Mouse (Mus musculus): ENCODE data around the gene Itih4. TPM values are rescaled to one million over a fixed set of nuclear protein-coding genes. Genes with fewer than 3 reads are reported as not detected.
A peak's percentile ranks its signal among the peaks of the same experiment; 100 is the strongest.

Itih4 gene
- total RNA-seq, 1 experiment from 2014 or later, result 261 TPM

DNA sequence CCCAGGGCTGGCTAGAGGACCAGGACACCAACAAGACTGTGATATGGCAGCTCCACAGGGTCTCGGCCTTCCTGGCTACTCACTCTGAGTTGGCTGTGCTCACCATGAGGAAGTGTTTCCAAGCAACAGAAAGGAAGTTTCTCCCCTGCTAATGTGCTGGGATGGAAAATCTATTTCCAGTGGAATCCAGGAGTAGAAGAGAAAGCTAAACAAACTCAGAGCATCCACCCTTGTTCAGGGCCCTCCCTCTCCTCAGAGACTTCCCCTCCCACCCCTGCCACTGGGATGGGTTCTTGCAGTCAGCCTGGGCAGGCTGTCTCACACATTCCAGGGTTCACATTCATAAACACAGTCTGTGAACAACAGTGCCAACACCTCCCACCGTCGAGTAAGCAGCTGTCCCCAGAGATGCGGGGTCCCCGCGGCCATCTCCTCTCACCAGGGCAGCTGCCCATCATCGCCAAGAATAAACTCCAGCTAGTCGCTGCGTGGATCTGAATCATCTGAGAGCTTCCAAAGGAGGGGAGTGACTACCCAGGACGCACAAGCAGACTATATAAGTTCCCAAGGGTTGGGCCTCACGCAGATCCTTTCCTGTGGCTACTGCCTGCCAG is 7.2 kb upstream of the Itih4 start, which contains the start of gene Mustn1:
Mustn1 (plus strand) TSS at position 243 of the 614 bp plus-strand sequence.
- no peak for DNase-seq

DNA sequence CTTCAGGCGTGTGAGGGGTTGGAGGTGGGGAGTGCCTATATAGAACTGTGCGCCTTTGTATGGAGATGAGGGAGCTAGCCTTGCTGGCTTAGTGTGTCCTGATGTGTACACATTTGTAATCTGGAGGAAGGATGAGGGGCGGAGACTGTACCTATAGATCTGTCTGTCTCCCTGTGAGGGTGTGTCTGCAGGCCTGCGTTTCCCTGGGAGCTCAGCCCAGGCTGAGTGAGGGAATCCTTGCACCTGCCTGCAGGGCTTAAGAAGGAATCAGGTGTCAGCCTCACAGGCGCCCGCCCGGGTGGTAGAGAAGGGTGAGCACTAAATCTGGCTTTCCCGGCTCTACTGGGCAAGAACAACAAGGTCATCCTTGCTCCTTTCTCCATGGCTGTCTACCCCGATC is 6.5 kb upstream of the Itih4 start:
- no peak for DNase-seq

DNA sequence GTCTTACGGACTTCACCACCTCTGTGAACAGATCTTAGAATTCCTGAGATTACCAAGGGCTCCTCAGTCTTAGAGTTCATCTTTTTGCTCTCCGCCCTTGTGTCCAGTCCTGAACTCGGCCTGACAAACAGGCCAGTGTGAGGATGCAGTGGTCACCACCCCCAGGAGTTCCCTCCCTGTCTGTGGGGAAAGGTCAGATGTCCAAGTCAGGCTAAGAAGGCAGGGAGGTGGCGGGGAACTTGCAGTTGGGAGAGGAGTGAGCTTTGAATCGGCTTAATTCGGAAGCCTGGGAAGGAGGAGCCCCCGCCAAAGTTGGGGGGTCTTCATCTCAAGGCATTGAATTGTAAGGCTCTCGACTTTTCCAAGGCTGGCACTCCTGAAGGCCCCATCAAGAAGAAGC is 6.0 kb upstream of the Itih4 start:
- DNase-seq, result no peak

DNA sequence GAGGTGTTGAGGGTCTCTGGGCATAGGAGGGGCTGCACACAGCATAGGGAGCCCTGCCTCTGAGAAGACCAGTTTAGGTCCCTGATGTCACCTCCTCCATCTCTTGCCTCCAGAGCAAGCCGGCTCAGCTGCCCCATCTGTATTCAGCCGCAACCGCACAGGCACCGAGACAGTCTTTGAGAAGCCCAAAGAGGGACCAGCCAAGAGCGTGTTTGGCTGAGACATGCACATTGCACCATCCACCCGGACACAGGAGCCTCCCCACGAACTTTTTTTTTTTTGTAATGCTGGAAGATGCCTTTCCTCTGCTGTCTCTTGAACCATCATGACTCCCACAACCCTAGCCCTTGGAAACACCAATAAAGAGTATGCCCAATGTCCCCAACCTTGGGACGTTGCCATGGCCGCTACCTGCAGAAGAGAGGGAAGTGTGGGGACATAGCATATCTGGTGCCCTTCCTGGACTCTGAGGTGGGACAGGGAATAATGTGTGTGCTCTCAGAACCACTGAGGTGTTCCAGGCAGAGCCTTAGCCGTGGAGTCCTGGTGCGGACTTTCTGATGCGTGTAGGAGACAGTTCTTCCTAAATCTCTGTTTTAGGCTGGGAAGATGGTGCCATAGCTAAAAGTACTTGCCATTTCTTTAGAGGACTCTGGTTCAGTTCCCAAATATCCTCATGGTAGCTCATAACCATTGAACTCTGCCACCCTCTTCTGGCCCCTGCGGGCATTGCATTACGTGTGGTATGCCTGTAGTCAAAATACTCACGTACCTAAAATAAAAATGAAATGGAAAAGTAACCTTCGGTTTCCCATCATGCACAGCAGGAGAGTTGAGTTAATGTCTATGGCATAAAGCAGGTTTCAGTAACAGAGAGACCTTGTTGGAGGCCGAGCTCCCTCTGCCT is 5.2 kb upstream of the Itih4 start:
- DNase-seq, result peak; percentile 78

DNA sequence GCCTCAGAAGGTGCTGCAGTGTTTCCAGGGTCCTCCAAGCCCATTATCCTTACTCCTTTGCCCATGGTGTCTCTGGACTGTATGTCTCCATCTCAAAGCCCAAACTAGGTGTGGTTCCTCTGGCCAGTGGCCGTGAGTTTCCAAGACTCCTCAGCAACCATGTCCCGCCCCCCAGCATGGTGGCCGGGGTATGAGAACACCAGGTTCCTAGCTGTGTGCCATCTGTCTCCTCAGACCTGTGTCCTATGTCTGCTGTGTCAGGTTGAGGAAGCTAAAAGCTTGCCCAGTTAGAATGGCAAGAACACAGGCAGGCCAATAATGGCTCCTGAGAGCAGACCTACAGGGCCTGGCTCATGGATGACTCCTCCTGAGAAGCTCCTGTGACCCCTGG is 4.6 kb upstream of the Itih4 start:
- DNase-seq, result no peak

DNA sequence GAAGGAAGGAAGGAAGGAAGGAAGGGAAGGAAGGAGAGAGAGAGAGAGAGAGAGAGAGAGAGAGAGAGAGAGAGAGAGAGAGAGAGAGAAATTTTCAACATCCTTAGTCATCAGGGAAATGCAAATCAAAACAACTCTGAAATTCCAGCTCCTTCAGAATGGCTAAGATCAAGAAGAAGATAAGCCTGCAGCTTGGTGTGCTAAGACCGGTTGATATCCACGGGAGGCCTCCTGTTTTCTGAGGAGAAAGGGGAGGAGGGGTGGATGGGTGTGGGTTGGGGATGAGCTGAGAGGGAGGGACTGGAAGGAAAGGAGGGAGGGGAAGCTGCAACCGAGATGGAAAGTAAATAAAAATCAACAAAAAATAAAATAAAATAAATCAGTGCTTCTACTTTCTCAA is 978 bp upstream of the Itih4 start:
- DNase-seq, result no peak

DNA sequence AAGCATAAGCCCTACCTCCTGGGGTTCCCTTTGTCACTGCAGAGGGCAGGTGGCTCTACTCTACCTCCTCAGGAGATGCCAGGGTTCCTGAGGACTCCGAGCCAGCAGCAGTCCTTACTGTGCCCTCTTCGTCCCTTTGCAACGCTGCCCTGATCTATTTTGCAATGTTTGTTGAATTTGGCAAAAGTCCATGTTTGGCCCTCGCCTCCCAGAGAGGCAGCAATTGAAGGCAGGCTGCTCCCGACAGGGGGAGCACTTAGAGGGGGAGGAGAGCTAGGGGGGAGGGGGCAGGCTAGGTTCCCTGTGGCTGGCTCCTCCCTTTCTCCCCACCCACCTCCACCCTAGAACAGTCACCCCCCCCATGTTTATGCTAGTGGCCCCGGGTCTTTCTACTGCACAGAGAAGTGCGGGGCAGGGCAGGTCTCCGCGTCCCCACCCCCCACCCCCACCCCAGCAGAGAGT is 2.0 kb downstream of the Itih4 start:
- DNase-seq, result peak; percentile 81

DNA sequence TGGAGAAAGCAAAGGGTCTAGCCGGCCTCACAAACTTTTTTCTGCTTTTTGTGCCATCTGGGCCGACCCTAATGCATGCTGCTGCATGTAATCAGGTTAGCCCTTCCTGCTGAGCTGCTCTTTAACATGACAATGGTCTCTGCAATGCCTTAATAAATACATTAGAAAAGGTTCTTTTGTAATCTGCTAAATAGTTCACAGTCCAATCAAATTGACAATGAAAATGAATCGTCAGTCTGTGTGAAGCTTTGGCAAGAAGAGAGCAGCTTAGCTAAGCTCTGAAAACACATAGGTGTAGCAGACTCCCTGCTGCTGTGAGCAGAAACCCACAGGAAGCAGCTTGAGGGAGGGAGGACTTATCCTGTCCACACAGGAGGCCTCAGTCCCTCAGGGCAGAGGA is 13.7 kb downstream of the Itih4 start:
- no peak for DNase-seq

DNA sequence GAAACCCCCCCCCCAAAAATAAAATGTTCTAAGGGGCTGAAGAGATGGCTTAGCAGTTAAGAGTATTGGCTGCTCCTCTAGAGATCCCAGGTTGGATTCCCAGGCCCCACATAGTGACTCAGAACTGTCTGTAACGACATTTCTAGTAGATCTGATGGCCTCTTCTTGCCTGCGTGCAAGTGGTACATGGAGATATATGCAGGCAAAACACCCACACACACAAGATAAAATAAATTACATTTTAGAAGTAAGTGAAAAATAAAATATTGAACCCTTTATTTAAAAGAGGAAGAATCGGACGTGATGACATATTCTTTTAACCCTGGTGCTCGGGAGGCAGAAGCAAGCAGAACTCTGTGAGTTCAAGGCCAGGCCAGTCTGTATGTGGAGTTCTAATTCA is 16.4 kb downstream of the Itih4 start:
- no peak for DNase-seq

DNA sequence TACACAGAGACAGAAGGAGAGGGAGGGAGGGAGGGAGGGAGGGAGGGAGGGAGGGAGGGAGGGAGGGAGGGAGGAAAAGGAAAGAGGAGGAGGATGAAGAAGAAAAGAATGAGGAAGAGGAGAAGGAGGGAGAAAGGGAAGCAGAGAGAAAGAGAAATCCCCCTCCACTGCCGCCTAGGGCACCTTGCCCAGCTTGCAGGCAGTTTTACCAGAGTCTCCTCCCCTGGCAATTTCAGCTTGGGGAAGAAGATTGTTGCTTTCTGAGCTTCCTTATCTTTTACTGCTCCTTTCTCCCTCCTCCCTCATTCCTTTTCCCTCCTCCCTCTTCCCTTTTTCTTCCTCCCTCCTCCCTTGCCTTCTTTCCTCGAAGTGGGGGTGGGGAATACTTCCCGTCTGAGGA is 16.8 kb downstream of the Itih4 start:
- no peak for DNase-seq

DNA sequence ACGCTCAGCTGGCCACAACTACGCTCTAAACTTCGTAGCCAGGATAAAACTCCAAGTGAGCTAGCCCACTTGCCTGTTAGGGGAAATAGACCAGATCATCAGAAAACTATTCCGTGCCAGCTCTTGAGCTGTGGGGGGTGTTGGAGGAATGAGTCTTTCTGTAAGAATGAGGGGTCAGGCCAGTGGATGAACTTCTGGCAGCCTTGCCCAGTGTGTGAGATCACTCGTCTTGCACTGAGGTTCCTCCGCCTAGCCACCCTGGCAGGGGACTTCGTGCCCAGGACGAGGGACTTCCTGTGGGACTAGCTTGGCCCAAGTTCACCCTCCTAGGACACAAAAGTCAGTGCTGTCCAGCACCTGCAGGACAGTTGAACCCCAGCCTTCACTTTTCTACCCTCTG is 18.0 kb downstream of the Itih4 start:
- no peak for DNase-seq

DNA sequence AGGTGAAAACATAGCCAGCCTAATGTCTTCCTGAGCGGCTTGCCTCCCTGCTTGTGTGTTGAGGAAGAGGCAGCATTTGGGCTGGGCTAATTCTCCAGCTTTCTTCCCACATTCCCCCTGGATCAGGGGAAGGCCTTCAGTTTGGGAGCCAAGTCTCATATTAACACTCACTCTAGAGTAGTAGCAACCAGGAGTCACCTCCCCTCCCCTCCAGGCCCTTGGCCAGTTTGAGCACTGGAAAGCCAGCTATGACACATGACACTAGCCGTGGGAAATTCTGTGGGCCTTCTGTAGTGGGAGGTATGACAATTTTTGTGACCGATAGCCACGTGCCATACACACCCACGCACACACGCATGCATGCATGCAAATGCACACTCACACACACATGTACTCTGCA is 19.7 kb downstream of the Itih4 start:
- no peak for DNase-seq

DNA sequence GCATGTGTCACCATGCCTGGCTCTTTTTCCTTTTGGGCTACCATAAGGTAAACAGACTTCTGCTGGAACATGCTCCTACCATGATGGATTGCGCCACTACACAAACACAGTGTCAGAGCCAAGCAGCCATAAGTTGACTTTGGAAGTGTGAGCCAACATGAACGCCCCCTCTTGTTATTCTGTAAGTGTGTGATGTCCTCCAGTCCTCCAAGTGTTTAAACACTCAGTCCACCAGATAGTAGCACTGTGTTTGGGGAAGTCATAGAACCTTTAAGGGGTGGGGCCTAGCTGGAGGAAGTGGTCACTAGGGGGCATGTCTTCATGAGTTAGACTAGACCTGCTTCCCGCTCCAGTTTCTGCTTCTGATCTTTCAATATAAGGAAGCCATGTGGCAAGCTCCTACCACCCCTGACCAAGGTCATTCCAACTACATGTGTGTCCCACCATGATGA is 21.6 kb downstream of the Itih4 start:
- no peak for DNase-seq

DNA sequence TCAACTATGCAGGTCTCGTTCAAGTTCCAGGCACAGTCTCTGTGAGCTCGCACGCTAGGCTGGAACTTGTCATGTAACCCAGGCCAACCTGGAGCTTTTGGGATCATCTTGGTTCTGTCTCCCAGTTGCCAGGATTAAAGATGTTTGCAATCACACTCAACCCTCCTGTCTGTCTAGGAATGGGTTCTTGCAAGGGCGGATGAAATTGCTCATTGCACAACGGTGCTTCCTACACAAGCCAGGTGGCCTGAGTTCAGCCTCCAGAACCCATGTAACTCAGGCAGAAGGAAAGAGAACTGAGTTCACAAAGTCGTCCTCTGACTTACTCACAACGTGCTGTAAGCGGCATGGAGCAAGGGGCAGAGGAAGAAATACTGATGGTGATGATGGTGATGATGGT is 24.9 kb downstream of the Itih4 start:
- no peak for DNase-seq

DNA sequence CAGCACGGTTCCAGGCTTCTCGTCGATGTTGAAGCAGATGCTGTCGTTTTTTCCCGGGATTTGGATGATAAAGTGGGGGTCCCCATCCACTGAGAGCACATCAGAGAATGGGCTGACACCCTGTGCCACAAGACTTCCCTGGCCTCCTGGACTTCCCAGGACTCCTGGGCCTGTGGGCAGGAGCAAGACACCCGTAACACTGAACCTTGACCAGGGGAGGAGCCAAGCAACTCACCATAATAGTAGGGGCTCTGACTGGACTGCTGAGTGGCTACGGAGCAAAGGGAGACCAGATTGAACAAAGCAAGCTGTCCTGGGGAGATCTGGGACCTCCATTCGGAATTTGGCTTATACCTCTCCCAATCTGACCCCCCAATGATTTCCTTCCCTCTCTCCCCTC is 26.4 kb downstream of the Itih4 start:
- DNase-seq, result no peak

DNA sequence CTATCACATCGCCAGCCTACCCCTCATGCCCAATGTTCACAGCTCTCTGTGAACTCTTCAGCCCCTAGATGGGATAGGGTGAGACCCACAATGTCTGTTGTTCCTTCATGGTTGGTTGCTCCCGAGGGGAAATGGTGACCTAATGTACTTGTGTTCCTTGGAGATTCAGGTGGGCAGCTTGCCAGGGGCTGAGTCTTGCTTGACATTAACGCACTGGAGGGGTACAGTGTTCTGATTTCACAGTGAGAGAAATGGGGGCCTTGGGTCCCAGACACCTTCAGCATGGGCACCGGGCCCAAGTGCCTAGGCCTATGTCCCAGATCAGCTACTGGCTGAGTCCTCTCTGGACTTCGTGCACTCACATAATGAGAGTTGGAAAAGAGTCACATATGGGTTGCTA is 27.1 kb downstream of the Itih4 start:
- DNase-seq, result peak; percentile 53

DNA sequence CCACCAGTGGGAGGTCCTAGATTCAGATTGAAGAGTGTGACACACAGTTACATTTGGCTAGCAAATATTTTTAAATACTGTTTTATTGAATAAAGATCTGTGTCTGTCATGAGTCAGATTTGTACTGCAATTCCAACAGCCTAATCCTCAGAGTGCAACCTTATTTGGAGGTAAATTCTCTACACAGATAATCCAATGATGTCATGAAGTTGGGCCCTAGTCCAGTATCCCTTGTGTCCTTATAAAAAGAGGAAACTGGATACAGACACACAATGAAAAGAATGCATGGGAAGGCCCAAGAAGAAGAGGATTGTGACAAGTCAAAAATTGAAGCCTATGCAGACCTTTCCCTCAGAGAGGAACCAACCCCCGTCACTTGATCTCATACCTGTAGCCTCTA is 30.2 kb downstream of the Itih4 start:
- DNase-seq, result no peak

DNA sequence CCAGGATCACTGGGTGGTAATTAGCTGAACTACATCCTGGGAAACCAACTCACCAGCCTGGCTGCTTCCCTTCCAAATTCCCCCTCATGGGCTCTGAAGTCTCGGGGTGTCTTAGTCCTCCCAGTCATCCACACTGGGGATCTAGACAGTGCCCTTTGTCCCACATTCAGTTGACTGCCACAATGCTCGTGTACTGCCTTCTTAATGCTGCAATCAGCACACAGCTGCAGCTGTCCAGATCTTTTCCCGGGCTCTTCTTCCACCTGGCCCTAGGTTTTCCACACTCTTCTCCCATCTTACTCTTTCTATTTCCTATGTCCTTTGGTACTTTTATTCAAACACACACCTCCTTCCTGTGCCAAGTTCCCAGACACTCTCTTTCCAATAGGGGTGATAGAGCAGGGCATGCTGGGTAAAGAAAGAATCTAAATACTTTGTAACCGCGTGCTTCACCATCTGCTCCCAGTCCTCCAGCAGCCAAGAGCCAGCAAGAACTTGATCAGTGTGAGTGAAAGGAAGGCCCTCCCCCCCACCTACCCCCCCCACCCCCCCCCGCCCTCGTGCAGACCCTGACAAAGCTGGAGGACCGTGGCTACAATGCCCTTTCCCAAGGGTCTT is 35.9 kb downstream of the Itih4 start:
- no peak for DNase-seq

DNA sequence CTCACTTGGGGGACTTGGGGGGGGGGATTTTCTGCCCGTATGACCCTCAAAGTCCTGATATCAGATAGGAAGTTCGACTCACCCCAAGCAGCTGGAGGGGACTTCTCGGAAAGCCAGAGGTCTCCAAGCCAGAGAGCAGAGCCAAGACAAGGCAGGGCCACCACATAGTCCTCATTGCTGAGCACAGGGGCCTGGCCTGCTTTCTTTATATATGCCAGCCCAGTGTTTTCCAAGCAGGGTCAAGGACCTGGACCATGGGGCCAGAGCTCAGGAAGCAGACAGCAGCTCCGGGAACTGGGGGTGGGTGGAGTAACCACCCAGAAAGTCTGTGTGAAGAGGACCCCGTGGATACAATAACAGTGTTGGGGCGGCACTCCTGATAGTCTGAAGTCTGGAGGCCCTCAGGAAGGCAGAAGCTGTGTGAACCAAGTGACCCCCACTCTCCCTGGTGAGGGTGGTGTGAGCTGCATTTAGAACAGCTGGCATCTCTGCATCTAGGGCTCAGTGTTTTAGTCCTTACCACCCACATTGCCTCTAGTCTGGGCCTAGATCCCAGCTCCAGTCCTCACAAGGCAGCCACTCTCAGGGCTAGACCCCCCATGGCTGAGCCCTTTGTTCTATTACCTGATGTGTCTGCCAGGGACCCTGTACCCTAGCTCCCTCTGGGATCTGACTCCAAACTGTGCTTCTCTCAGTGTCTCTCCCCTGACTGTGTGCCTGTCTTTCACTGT is 37.3 kb downstream of the Itih4 start, which contains the start of gene Itih3:
Itih3 (minus strand) TSS at position 386 of the 731 bp plus-strand sequence.
- DNase-seq, result no peak

DNA sequence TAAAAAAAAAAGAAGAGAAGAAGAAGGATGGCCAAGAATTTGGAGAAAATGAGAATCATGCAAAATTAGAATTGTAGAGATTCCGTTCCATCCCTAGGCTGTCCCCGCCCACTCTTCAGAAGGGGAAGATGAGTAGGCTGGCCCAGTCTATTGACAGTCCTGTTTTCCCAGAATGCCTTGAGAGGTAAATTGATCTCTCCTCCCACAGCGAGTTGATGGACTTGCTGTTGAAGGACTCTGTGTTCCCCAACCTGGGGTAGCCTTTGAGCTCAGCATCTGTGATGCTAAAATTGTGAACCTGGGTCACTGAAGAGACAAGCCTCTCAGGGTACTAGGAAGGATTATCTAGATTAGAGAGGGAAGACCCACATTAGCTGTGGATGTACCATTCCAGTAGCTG is 39.2 kb downstream of the Itih4 start:
- DNase-seq, result no peak

DNA sequence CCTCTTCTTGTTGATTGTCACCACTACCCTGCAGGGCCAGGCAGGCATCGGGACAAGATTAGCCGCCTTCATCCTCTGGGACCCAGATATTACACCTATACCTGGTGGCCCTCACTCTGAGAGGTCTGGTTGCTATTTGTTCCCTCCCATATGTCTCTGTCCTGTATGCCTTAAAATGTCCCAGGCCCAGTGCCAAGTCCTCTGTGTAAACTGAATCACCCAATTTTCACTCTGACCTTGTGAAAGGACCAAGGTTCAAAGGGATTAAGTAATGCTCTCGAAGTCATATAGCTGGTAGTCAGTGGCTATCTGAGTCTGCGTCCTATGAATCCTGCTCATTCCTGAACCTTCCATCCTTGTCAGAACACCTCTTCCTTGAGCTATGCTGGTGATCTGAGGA is 44.1 kb downstream of the Itih4 start:
- peak; percentile 63 for DNase-seq

DNA sequence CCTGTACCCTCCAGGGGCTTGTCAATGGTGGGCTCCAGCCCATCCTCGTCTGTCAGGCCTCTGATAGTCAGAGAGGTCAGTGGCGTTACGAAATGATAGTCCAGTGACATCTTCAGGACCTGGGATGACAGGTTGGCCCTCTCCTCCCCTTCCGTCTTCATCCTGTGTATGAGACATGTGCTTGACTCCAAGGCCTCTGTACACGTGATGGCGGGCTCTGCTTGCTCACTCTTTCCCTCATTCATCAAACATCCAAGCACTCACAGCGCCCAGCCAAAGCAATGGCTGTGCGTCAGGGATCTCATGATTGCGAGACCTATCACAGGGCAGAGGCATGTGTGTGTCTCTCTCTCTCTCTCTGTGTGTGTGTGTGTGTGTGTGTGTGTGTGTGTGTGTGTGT is 47.1 kb downstream of the Itih4 start:
- DNase-seq, result peak; percentile 63
